Mouse (Mus musculus): ENCODE measurements around the gene Phyhd1.

Phyhd1 gene

DNA sequence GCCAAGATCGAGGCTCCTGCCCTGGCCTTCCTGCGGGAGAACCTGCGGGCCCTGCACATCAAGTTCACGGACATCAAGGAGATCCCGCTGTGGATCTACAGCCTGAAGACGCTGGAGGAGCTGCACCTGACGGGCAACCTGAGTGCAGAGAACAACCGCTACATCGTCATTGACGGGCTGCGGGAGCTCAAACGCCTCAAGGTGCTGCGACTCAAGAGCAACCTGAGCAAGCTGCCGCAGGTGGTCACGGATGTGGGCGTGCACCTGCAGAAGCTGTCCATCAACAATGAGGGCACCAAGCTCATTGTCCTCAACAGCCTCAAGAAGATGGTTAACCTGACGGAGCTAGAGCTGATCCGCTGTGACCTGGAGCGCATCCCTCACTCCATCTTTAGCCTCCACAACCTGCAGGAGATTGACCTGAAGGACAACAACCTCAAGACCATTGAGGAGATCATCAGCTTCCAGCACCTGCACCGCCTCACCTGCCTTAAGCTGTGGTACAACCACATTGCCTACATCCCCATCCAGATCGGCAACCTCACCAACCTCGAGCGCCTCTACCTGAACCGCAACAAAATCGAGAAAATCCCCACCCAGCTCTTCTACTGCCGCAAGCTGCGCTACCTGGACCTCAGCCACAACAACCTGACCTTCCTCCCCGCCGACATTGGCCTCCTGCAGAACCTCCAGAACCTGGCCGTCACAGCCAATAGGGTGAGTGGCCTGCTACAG, 9.2 kb upstream of the Phyhd1 start:
- DNase-seq (ENCODE audit: low spot score in 2 of 2) = no peak

DNA sequence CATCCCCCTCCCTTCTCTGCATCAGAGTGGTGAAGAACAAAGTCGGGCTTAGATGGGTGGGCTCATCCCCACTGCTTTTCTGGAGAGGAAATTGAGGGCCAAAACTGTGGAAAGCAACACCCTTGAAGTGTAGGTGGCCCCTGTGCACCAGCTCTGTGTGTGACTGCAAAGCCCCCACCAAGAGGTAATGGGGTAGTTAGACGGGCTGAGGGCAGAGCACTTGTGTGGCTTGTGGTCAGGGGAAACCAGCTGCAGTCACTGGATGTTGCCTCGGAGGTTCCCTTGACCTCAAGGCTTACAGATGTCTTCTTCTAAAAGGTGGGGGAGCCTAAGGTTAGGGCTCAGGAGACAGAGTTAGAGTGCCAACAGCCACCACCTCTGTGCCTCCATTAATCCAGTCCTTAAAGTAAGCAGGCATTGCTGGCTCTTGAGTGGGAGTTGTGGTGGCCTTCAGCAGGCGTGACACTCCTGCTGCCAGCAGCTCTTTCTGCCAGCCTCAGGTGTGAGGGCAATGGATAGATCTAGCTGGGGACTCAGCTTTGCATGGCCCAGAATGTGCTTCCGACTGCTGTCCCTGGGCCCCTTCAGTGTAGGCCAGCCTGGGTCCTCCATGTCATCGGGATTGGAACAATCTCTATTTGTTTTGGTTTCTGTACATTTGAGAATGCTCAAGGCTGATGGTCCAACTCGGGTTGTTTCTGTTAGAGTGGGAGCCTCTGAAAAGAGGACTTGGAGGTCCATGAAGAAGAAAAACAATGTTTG, 8.1 kb upstream of the Phyhd1 start:
- DNase-seq (ENCODE audit: low spot score in 2 of 2) = no peak

DNA sequence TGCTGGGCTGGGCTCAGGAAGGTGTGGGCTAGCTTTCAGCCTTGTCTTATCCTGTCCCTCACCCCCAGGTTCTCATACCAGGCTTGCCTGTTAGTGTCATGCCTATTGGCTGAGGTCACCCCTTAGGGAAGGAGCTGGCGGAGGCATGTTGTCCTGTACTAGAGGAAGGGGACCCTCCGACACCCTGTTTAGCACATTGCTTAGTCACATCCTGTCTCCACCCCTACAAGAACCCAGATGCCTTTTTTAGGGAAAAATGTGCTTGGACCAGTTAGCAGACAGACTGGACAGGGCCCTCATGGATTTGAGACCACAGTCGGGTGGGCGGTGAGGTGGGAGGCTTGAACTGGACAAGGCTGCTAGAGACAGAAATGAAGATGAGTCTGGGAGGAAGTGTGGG, 7.4 kb upstream of the Phyhd1 start:
- DNase-seq (ENCODE audit: low spot score in 2 of 2) = no peak

DNA sequence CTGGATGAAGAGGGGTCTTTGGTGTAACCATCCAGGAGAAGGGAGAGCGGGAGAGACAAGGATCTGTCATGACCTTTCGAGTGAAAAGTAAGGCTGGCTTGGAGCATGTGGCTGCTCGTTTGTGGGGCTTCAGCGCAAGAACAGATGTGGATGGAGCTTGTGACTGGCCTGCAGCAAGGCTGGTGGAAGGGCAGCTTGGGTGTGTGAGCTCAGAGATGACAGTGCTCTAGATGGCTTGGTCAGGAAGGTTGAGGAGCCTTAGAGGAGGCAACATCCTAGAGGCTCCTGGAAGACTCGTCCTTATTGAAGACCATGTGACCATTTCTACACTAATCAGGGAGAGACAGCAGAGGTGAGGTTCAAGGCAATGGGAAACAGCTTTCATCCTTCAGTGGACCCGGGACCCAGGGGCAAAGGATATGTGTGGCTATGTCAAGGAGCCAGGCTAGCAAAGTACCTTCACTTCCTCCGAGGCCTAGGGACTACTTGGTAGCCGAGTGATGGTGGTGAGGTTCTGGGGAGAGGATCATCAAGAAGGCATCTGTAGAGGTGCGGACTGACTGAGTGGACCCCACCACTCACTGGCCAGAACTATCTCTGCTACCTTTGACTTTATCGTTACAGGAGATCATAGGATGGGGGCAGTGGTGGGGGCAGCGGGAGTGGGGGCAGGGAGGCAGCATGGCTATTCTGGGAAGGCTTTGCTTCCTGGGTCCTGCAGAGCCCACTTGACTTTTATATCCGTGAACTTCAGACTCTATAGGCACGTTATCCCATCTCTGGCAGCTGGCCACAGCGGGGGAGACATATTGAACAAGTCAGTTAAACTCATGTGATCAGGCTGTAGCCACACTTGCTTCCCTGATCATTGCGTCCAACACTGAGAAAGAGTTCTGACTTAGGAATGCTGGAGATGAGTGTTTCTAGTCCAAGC, 6.6 kb upstream of the Phyhd1 start:
- DNase-seq (ENCODE audit: low spot score in 2 of 2) = no peak

DNA sequence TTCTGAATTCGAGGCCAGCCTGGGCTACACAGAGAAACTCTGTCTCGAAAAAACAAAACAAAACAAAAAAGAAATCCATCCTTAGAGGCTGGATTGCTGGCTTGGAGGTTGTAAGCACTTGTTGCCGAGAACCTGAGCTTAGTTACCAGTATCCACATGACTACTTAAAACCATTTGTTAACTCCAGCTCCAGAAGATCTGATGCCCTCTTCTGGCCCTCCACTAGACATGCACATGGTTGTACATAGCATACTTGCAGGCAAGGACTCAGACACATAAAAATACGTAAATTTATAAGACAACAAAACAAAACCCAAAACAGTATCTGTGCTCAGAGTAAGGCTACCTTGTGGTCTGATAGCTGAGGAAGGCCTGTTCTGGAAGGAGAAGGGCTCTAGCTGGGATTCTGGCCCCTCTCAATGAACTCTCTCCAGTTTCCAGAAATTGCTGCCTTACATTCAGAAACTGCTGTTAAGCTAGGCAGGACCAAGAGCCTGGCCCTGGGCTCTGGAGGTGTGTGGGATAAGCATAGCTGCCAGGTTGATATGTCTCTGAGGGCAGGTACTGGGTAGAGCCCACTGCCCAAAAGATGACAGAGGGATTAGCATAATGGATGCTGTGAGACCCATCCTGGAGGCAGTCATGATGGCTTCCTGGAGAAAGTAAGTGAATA, 4.8 kb upstream of the Phyhd1 start:
- no peak for DNase-seq (ENCODE audit: low spot score in 2 of 2)

DNA sequence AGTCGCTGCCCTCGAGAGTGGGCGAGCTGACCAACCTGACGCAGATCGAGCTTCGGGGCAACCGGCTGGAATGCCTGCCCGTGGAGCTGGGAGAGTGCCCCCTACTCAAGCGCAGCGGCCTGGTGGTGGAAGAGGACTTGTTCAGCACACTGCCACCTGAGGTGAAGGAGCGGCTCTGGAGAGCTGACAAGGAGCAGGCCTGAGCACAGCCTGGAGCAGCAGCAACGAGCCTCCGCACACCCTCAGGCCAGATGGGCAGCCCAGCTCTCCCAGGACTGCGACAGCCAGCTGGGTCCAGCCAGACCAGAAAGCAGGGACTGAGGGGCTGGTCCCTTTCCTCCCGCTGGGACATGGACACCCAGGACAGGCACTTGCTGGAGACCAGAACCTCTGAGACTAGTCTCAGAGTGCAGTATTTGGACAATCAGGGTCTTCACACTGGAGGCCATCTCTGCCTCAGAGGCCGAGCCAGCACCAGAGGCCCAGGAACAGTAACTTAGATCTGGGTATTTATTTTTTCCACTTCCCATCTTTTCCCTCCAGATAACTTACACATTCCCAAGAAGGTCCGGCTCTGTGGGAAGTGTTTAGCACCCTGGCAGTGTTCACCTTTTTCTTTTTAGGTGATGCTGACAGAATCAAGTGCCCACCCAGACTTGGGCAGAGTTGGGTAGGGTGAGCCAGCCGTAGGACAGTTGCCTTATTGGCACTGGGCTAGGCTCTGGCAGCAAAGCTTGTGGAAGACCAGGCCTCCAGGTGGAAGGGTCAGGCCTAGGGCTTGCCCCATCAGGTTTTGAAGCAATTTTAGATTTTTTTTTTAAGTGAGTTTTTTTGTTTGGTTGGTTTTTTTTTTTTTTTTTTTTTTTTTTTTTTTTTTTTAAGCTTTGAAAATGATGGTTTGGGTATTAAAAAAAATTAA, 3.8 kb upstream of the Phyhd1 start:
- DNase-seq (ENCODE audit: low spot score in 2 of 2) = no peak

DNA sequence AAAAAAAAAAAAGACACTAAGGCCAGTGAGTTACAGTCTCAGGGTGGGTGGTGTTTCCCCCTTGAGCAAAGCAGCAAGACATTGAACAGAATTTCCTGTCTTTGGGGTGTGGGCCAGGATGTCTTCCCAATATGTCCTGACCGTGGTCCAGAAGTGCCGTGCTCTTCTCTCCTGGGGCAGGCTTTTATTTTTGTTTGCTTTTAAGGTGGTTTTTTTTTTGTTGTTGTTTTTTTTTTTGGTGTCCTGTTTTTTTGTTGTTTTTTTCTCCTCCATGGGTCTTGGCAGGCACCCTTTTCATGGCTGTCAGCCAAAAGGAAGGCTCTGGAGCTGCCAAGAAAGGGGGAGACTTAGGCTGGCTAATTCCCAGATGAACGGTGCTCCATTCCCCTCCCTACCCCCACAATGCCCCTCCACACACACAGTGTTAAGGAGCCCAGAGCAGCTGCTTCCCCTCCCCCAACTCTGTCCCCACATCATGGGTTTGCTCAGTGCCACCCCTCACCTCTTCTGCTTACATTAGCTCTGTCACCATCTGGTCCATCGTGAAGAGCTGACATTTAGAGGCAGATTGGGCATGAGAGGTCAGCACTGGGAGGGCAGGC, 3.1 kb upstream of the Phyhd1 start:
- DNase-seq (ENCODE audit: low spot score in 2 of 2) = no peak

DNA sequence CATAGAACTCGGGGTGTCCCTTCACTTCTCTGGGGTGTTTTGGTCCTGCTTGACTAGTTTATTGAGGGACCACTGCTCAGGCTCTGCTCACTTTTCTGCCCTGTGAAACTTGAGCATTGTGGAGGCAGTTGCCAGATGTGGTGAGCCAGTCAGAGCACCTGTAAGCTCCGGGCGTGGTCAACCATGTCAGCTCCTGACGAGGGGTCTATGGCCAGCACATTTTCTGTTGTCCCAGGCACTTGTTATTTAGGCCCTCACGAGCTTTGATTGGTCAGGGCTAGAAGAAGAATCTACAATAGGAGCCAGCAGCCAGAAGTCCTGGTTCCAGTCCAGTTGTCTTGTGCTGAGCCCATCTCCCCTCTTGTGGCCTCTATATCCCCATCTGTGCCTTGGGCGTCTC, 2.2 kb upstream of the Phyhd1 start:
- DNase-seq (ENCODE audit: low spot score in 2 of 2) = no peak

DNA sequence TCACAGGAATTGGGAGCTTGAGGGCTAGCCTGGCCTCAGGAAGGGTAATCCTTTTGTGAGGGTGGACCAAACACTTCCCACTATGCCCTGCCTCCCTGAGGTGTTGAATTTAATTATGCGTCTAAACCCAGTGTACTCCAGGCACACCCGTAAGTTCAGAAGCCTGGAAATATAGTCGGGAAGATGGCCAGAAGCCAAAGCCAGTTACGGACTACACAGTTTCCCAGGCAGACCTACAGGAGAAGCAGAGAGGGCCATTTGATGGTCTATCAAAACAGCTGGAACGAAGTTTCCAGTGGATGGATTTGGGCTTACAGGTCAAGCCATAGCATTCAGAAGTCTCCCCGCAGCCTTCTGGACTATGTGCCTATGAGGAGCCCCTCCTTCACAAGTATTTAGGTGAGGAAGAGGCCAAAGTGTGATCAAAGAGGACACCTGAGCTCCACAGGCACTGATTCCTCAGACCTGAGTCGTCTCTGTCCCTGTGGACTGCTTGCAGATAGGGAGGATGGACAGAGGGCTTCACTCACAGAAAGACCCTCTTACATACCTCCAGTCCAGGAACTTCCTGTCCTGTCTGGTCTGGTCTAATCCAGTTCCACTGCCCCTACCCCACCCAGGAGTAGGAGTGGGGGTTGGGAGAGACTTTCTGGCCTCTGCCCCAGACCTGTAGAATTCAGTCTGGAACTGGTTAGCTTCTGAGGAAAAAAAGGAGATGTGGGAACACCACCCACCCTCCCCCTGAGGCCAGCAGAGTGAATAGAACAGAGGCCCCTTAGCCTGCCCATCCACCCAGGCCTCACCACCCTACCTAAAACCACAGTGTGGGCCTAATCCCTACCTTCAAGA, 1.1 kb upstream of the Phyhd1 start:
- no peak for DNase-seq (ENCODE audit: low spot score in 2 of 2)

DNA sequence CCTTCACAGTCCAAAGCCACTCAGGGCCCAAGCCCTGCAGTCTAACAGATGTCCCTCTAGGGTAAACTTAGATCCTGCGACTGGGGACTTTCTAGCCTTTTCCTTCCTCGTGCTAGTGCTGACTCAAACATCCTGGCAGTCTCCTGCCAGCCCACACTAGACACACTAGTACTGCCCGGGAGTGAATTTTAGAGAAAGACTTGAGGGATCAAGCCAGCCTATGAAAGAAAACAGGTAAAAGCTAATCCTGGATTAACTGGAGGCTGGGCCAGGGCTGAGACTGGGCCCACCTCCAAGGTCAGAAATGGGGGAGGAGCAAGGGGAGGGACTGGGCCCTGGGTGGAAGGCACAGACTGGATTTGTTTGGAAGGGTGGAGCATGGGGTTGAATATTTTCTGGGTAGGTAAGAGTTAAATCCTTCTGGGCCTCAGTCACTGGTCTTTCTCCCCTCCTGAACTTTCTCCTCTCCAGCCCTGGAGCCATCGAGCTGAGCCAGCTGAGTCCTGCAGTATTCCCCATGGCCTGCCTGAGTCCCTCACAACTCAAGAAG, 464 bp downstream of the Phyhd1 start:
- no peak for DNase-seq (ENCODE audit: low spot score in 2 of 2)

DNA sequence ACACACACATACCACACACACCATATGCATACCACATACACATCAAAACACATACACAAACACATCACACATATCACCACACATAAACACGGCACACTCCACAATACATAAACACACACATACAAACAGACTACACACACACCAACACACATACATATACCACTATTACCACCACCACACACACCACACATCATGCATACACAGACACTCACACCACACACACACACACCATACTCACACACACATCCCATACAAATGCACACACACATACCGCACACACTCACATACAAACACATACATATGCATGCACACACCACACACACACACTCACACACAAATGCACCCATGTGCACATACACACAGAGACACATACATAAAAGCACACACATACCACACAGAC, 1.5 kb downstream of the Phyhd1 start:
- DNase-seq (ENCODE audit: low spot score in 2 of 2) = no peak

DNA sequence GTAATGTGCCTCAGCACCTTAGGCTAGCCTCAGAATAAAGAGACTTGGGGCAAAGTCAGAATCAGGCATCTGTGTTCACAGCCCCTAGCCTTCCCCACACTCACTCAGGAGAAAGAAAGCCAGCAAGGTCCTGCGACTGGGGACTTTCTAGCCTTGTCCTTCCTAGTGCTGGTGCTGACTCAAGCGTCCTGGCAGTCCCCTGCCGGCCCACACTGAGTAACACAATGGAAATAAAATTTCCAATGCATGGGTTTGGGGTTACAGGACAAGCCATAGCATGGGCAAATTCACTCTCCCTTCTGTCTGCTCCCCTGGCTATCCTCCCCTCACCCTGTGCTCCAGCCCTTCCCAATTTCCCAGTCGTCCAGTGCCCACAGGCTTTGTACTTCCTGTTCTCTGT, 2.4 kb downstream of the Phyhd1 start:
- no peak for DNase-seq (ENCODE audit: low spot score in 2 of 2)

DNA sequence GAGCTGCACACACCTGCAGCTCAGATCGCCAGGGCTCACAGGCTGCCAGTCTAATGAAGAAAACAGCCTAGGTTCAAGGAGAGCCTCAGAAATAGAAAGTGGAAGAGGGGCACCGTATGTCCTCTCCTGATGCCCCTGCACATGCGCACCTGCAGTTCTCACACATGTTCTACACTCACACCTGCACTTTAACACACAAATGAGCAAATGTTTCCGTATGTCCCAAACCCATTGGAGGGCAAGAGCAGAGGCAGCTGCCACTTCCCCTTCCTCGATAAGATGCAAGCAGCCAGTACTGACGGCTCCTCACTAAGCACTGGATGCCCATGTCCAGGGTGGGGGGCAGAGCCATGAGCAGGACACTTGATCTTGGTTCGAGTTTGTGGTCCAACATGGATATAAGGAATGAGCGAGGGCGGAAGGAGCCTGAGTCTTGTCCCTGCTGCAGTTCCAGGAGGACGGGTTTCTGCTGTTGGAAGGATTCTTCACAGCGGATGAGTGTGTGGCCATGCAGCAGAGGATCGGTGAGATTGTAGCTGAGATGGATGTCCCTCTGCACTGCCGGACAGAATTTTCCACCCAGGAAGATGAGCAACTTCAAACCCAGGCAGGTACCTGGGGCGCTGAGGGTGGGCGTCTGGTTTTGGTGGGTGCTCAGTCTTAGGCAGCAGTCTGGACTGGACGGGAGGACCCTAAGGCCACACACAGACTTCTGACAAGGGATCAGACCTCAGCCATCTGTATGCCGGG, 3.4 kb downstream of the Phyhd1 start:
- DNase-seq (ENCODE audit: low spot score in 2 of 2) = no peak

DNA sequence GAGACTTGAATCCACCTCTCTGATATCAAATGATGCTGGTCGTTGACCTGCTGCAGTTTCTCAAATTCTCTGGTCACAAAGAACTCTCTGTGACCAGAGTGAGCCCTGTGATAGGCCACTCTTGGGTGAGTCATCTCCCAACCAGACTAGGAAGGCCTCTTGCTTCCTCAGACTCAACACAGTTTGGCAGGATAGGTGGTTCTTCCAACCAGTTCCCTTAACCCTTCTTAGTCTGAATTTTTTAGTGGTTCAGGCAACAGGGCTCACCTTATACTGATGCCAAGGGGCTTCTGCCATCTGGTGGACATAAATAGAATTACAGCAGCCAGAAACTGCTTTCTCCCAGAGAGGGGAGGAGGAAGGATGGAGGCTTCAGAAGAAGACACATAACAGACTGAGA, 4.1 kb downstream of the Phyhd1 start:
- DNase-seq (ENCODE audit: low spot score in 2 of 2) = peak; percentile 42 to 45

DNA sequence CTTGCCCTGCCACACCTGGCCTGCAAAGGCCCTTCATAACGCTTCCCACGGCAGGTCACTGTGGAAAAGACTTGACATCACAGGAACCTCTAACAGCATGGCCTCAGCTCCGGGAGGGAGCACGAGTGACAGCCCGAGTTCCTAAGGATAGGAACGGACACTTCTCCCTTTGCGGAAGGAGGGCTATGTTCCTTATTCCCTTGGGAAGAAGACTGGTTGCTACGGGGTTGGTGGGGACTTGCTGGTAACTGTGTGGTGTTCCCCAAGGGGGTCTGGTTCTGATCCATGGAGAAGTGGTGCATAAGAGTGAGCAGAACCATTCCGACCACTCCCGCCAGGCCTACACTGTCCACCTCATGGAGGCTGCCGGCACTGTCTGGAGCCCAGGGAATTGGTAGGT, 14.7 kb downstream of the Phyhd1 start, which contains the start of gene Gm28038:
Gene Gm28038, plus strand, starts transcription at position 301 of the 400 bp plus-strand sequence.
- no peak for DNase-seq (ENCODE audit: low spot score in 2 of 2)

DNA sequence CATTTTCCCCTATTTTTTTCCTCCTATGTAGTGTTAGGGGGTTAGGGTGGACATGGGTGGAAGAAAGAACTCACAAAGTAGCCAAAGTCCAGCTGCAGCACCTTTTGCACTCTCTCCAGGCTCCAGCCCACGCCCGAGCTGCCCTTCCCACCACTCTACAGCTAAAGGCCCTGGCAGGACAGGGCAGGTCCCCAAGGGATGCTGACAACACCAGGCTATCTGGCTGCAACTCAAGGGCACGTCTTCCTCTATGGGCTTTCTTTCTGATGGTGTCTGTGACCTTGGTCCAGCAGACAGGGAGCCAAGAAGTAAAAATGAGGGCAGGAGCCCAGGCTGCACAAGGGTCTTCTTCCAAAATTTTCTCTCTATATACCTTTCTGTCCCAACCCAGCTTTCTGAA, 15.6 kb downstream of the Phyhd1 start:
- DNase-seq (ENCODE audit: low spot score in 2 of 2) = no peak

DNA sequence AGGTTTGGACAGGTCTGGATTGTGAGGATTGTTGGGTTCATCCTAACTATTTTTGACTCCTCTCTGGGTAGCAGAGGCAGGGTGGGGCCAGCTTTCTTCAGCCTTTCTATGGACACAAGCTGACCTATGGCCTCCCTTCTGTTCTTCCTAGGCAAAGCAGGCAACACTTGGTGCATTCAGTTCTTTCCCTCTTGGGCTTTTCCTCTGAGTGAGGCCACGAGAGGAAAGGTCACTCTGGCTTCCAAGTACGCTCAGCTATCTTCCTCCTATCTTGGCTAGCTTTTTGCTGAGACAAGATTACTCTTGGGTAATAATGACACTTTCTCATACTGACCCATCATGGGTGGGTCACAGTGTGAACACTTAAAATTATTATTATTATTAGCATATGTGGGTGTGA, 17.2 kb downstream of the Phyhd1 start:
- DNase-seq (ENCODE audit: low spot score in 2 of 2) = no peak

DNA sequence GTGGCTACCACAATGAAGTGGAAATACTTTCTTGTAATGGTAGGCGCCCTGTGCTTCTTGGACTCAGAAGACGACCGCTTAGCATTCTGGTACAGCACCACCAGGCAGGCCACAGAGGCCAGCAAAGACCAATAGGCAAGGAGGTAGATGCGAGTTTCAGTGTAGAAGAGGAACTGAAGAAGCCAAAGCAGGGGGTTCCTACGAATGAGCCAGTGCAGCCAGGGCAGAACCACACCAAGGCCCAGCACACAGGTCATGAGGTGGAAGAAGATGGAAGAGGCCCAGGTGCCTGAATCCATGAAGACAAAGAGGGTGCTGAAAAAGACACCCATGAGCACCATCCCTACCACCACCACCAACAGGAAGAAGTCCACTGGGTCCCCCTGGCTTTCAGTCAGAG, 19.0 kb downstream of the Phyhd1 start:
- no peak for DNase-seq (ENCODE audit: low spot score in 2 of 2)

Data from right cerebral cortex, postnatal 36 days (tissue).